Mouse (Mus musculus): Measurements from ENCODE around the gene Cenpj. TPM values are rescaled to one million over a fixed set of nuclear protein-coding genes. Genes with fewer than 3 reads are reported as not detected.

Cenpj gene
- polyA plus RNA-seq (2012; rRNA removed), result 6.9 and 7.1 TPM in 2 replicates

GRCm38 (mm10) chr14:56575416-56575815, at the start of gene Cenpj, which contains the start of gene Parp4:
TSS of gene Cenpj (minus strand) at chr14:56575425.
TSS of gene Parp4 (plus strand) at chr14:56575619.
- TF ChIP-seq CTCF (IDR thresholded peaks at IDR 0.05; ENCODE audit: borderline replicate concordance, extremely low read depth, insufficient read depth, insufficient read length) (no peak), POLR2A (IDR thresholded peaks at IDR 0.05; ENCODE audit: borderline replicate concordance, extremely low read depth, insufficient read depth, insufficient read length, poor library complexity, severe bottlenecking) (no peak)
- peak; percentile 51 for DNase-seq (ENCODE audit: low read depth)

DNA sequence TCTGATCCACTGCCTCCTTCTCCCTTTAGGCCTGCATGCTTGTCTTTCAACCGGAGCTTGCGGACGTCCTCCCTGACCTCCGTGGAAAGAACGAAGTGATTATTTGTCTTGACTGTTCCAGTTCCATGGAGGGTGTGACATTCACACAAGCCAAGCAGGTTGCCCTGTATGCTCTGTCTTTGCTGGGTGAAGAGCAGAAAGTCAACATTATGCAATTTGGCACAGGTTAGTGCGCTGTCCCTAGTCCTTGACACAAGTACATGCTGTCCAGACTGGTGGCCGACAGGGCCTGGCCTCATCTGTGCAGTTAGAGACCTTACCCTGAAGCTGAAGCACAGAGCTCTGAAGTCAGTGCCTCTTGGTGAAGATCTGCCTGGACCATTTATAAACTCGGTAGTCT, 45.2 kb upstream of the Cenpj start:
- no peak for DNase-seq (ENCODE audit: low read depth)
- TF ChIP-seq CTCF (IDR thresholded peaks at IDR 0.05; ENCODE audit: borderline replicate concordance, extremely low read depth, insufficient read depth, insufficient read length), result no peak
- no peak for TF ChIP-seq POLR2A (IDR thresholded peaks at IDR 0.05; ENCODE audit: borderline replicate concordance, extremely low read depth, insufficient read depth, insufficient read length, poor library complexity, severe bottlenecking)

DNA sequence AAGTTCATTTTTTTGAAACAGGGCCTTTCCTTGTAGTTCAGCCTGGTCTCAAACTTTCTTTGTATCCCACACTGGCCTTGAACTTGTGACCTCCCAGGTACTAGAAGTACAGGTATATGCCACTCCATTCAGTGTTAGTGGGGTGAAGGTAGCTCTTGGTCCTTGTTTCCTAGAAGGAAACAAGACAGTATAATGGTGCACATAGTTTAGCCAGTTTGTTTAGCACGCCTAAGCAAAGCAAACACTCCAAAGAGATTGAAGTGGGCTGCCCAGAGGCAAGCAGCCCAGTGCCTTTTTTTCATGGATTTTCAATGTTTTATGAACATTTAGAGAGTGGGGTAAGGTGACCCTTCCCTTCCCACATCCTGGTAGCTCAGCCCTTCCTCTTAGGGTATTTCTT, 42.2 kb upstream of the Cenpj start:
- no peak for DNase-seq (ENCODE audit: low read depth)
- TF ChIP-seq CTCF (IDR thresholded peaks at IDR 0.05; ENCODE audit: borderline replicate concordance, extremely low read depth, insufficient read depth, insufficient read length) (no peak), POLR2A (IDR thresholded peaks at IDR 0.05; ENCODE audit: borderline replicate concordance, extremely low read depth, insufficient read depth, insufficient read length, poor library complexity, severe bottlenecking) (no peak)

- no peak for TF ChIP-seq CTCF (IDR thresholded peaks at IDR 0.05; ENCODE audit: borderline replicate concordance, extremely low read depth, insufficient read depth, insufficient read length)
- no peak for TF ChIP-seq POLR2A (IDR thresholded peaks at IDR 0.05; ENCODE audit: borderline replicate concordance, extremely low read depth, insufficient read depth, insufficient read length, poor library complexity, severe bottlenecking)
- no peak for DNase-seq (ENCODE audit: low read depth)
These were observed 38.0 kb upstream of the Cenpj start for GRCm38 (mm10) chr14:56613212-56613611.

DNA sequence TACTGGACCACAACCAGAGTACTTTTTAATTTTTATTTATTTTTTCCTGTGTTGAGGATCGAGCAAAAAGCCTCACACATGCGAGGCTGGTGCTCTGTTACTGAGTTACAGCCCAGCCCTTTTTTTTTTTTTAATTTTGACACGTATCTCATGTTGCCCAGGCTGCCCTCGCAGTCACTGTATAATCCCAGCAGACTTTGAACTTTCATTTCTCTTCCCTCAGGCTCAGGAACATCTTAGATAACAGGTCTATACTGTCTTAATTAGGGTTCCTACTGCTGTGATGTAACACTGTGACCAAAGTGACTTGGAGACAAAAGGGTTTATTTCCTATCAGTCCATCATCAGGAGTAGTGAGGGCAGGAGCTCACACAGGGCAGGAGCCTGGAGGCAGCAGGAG, 29.9 kb upstream of the Cenpj start:
- DNase-seq (ENCODE audit: low read depth), result no peak
- TF ChIP-seq POLR2A (IDR thresholded peaks at IDR 0.05; ENCODE audit: borderline replicate concordance, extremely low read depth, insufficient read depth, insufficient read length, poor library complexity, severe bottlenecking) (no peak), CTCF (IDR thresholded peaks at IDR 0.05; ENCODE audit: borderline replicate concordance, extremely low read depth, insufficient read depth, insufficient read length) (no peak)

- TF ChIP-seq CTCF (IDR thresholded peaks at IDR 0.05; ENCODE audit: borderline replicate concordance, extremely low read depth, insufficient read depth, insufficient read length) (no peak), POLR2A (IDR thresholded peaks at IDR 0.05; ENCODE audit: borderline replicate concordance, extremely low read depth, insufficient read depth, insufficient read length, poor library complexity, severe bottlenecking) (no peak)
- no peak for DNase-seq (ENCODE audit: low read depth)
These were observed 29.2 kb upstream of the Cenpj start for GRCm38 (mm10) chr14:56604438-56604837.

DNA sequence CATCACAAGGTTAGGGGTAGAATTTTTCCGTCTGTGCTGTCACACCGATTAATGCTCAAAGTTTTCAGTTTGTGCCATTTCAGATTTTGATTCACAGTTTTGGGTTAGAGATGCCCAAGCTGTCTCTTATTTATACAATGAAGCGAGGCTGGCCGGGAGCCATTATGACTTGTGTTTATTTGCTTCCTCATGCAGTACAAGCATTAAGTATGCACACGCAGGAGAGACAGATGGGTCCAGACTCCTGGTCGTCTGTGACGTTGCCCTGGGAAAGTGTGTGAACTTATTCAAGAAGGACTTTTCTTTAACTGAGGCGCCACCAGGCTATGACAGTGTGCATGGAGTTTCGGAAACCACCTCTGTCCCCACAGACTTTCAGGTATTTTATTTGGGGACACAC, 26.8 kb upstream of the Cenpj start:
- TF ChIP-seq CTCF (IDR thresholded peaks at IDR 0.05; ENCODE audit: borderline replicate concordance, extremely low read depth, insufficient read depth, insufficient read length) (no peak), POLR2A (IDR thresholded peaks at IDR 0.05; ENCODE audit: borderline replicate concordance, extremely low read depth, insufficient read depth, insufficient read length, poor library complexity, severe bottlenecking) (no peak)
- peak; percentile 71 for DNase-seq (ENCODE audit: low read depth)

DNA sequence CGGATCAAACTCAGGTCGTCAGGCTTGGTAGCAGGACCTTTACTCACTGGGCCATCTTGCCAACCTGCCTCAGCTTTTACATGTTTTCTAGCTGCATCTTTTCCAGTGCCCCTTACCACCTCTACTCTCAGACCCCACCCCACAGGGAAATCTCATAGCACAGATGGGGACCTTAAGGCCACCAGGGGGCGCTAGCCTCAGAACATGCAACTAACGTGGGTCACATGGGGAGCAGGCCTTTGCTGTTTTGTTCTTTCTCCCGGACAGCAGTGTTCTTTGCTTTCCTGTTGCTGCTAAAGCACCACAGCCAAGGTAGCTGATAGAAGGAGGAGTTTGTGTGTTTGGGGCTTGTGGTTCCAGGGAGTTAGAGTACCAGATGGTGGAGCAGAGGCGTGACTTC, 23.5 kb upstream of the Cenpj start:
- DNase-seq (ENCODE audit: low read depth), result peak; percentile 45
- TF ChIP-seq POLR2A (IDR thresholded peaks at IDR 0.05; ENCODE audit: borderline replicate concordance, extremely low read depth, insufficient read depth, insufficient read length, poor library complexity, severe bottlenecking), result no peak
- peak; percentile 64 for TF ChIP-seq CTCF (IDR thresholded peaks at IDR 0.05; ENCODE audit: borderline replicate concordance, extremely low read depth, insufficient read depth, insufficient read length)

DNA sequence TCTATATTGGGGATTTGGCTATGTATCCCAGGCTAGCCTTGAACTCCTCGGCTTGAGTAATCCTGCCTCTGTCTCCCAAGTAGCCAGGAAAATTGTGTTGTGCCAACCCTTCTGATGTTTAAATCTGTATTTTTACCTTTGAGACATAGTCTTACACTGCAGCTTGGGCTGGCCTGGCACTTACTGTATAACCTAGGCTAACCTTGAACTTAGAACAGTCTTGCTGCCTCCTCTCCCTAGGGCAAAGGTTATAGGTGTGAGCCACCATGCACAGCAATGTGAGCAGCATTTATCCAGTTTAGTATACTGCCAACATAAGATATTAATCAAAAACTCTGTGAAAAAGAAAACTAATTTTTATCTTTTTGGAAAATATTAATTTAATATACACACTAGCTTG, 19.6 kb upstream of the Cenpj start:
- DNase-seq (ENCODE audit: low read depth), result no peak
- TF ChIP-seq CTCF (IDR thresholded peaks at IDR 0.05; ENCODE audit: borderline replicate concordance, extremely low read depth, insufficient read depth, insufficient read length) (no peak), POLR2A (IDR thresholded peaks at IDR 0.05; ENCODE audit: borderline replicate concordance, extremely low read depth, insufficient read depth, insufficient read length, poor library complexity, severe bottlenecking) (no peak)

DNA sequence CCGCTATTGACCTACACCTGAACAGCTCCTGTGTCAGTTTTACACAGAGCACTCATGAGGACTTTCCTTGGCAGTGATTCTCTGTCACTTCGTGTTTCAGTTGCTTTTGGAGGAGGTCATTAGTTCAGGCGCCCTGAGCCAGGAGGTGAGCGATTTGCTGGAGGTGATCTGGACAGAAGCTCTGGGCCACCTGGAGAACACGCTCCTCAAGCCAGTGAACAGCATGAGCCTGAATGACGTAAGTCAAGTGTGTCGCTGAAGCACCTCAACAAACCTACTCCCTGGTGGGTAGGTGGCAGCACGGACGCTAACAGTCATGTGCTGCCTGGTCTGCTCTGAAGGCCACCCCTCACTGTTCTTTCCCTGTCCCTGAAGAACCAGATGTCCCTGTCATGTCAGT, 17.0 kb upstream of the Cenpj start:
- DNase-seq (ENCODE audit: low read depth), result no peak
- TF ChIP-seq CTCF (IDR thresholded peaks at IDR 0.05; ENCODE audit: borderline replicate concordance, extremely low read depth, insufficient read depth, insufficient read length) (no peak), POLR2A (IDR thresholded peaks at IDR 0.05; ENCODE audit: borderline replicate concordance, extremely low read depth, insufficient read depth, insufficient read length, poor library complexity, severe bottlenecking) (no peak)

GRCm38 (mm10) chr14:56582294-56582693, 7.1 kb upstream of the Cenpj start:
- DNase-seq (ENCODE audit: low read depth), result no peak
- TF ChIP-seq POLR2A (IDR thresholded peaks at IDR 0.05; ENCODE audit: borderline replicate concordance, extremely low read depth, insufficient read depth, insufficient read length, poor library complexity, severe bottlenecking) (no peak), CTCF (IDR thresholded peaks at IDR 0.05; ENCODE audit: borderline replicate concordance, extremely low read depth, insufficient read depth, insufficient read length) (no peak)

DNA sequence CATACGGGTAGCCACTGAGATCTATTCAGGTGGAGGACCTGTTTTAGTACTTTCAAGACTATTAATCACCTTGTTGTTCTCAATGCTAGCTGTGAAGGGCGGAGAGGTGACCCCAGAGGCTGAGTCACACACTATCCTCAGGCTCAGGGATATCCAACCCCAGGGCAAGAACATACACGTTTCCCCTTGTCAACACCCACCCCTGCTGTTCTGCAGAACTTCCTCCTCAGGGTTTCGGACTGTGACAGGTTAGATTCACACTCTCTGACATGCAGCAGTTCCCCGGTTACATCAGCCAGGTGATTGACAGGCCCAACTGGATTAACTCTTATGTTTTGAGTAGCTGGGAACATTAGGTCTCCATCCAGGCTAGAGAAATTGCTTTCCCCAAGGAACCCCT, 5.9 kb upstream of the Cenpj start:
- no peak for TF ChIP-seq POLR2A (IDR thresholded peaks at IDR 0.05; ENCODE audit: borderline replicate concordance, extremely low read depth, insufficient read depth, insufficient read length, poor library complexity, severe bottlenecking)
- TF ChIP-seq CTCF (IDR thresholded peaks at IDR 0.05; ENCODE audit: borderline replicate concordance, extremely low read depth, insufficient read depth, insufficient read length), result no peak
- DNase-seq (ENCODE audit: low read depth), result no peak

Data from brain, embryonic 14.5 days (tissue).